Mouse (Mus musculus) bone marrow macrophage, adult 2 months (primary cell): ENCODE measurements at regions not wholly inside any gene's neighbourhood (a gene's known extent, or its start where the extent isn't known, plus 50 kb on each side); places are given as distances from the start of the nearest gene placed in this dataset.

Experiments
- CTCF ChIP-seq: IDR thresholded peaks from 2 replicates; pipeline ENCODE4 v1.5.1; 2012; ENCODE audit warnings: low read depth, mild to moderate bottlenecking, low read length, moderate library complexity
- POLR2A ChIP-seq: IDR thresholded peaks from 2 replicates; pipeline ENCODE4 v1.6.1; 2012; ENCODE audit warnings: mild to moderate bottlenecking, low read depth, low read length, borderline replicate concordance

DNA sequence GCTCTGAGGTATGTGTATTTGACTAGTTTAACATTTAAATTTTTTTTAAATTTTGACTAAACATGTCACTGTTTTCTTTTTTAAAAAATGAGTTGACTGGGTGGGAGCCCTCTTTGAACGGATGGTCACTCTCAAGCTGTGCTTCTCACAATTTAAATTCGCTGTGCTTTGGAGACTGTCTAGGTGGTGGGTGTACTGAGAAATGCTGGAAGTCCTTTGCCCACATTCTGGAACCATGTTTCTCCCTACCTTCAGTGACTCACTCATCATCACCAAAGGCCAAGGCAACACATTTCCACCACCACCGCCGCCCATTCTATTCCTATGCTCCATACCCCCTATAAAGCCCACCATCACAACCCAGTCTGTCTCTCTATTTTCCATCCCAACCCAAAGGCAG is 213.8 kb downstream of the Abcc12 start:
- no peak for TF ChIP-seq CTCF
- TF ChIP-seq POLR2A: no peak
